Mouse (Mus musculus) CD4-positive, CD25-positive, alpha-beta regulatory T cell, adult 4 months (primary cell): ENCODE data around the gene Olfr1132. TPM values are rescaled to one million over a fixed set of nuclear protein-coding genes. Genes with fewer than 3 reads are reported as not detected.
"Not testable (repeated sequence)": the region's sequence is repeated elsewhere in the genome, so short reads cannot be mapped to it uniquely, and the experiment has no call there.

Experiments used
- ATAC-seq: one replicate; pipeline ENCODE4 v1.8.0; 2017
- polyA plus RNA-seq, 2 experiments: library from polyadenylated mRNA; unstranded; fragments of 100-300 nt; shearing (Covaris generic); gene quantifications; one replicate each; pipeline ENCODE4 v1.2.1; 2017

Gene Olfr1132
- polyA plus RNA-seq: not detected

GRCm38 (mm10) chr2:87637435-87637834 lies at the start of gene Olfr1132:
Gene Olfr1132, minus strand, starts transcription at chr2:87637535.
- ATAC-seq: no peak

GRCm38 (mm10) chr2:87673564-87673963 lies 36.2 kb upstream of the Olfr1132 start, which contains the start of gene Olfr1135:
Gene Olfr1135, minus strand, starts transcription at chr2:87673664.
- no peak for ATAC-seq

- ATAC-seq: no peak
Measured at GRCm38 (mm10) chr2:87658360-87658759, 21.0 kb upstream of the Olfr1132 start, which contains the start of gene Olfr1134. Gene Olfr1134, minus strand, starts transcription at chr2:87658460.

- no peak for ATAC-seq
Measured at GRCm38 (mm10) chr2:87647274-87647673, 9.9 kb upstream of the Olfr1132 start, which contains the start of gene Olfr1133. Gene Olfr1133, minus strand, starts transcription at chr2:87647374.

- ATAC-seq: no peak
Measured at GRCm38 (mm10) chr2:87642441-87642840, 5.1 kb upstream of the Olfr1132 start.

GRCm38 (mm10) chr2:87626804-87627203 lies 10.5 kb downstream of the Olfr1132 start, which contains the start of gene Olfr1131:
Gene Olfr1131, plus strand, starts transcription at chr2:87627104.
- no peak for ATAC-seq

- not testable (repeated sequence) for ATAC-seq
Measured at GRCm38 (mm10) chr2:87605912-87606311, 31.4 kb downstream of the Olfr1132 start, which contains the start of gene Olfr1130. Gene Olfr1130, plus strand, starts transcription at chr2:87606212.

Other genes starting within 250 kb of the Olfr1132 start
- not detected for gene Olfr1123, start 220.9 kb downstream of the Olfr1132 start, polyA plus RNA-seq
- 1 to 10 TPM in 1 of 2 experiments, not detected in 1; 3.3 TPM for gene Olfr1124, start 207.3 kb downstream of the Olfr1132 start, polyA plus RNA-seq
- gene Olfr1126, start 183.6 kb downstream of the Olfr1132 start, polyA plus RNA-seq: not detected
- not detected for gene Pramel7, start 140.4 kb downstream of the Olfr1132 start, polyA plus RNA-seq
- not detected for gene Pramel6, start 131.0 kb downstream of the Olfr1132 start, polyA plus RNA-seq
- not detected for gene Olfr153, start 105.7 kb downstream of the Olfr1132 start, polyA plus RNA-seq
- gene Olfr1128, start 92.0 kb downstream of the Olfr1132 start, polyA plus RNA-seq: not detected
- gene Olfr1129, start 63.6 kb downstream of the Olfr1132 start, polyA plus RNA-seq: not detected
- not detected for gene Olfr1130, start 31.3 kb downstream of the Olfr1132 start, polyA plus RNA-seq
- not detected for gene Olfr1131, start 10.4 kb downstream of the Olfr1132 start, polyA plus RNA-seq
- gene Olfr1133, start 9.8 kb upstream of the Olfr1132 start, polyA plus RNA-seq: not detected
- gene Olfr1134, start 20.9 kb upstream of the Olfr1132 start, polyA plus RNA-seq: not detected
- gene Olfr1135, start 36.1 kb upstream of the Olfr1132 start, polyA plus RNA-seq: not detected
- not detected for gene Olfr1136, start 56.4 kb upstream of the Olfr1132 start, polyA plus RNA-seq
- gene Olfr1137, start 75.6 kb upstream of the Olfr1132 start, polyA plus RNA-seq: not detected
- not detected for gene Olfr1138, start 102.4 kb upstream of the Olfr1132 start, polyA plus RNA-seq
- gene Olfr1140, start 106.2 kb upstream of the Olfr1132 start, polyA plus RNA-seq: not detected
- not detected for gene Olfr1141, start 116.5 kb upstream of the Olfr1132 start, polyA plus RNA-seq
- not detected for gene Olfr152, start 141.9 kb upstream of the Olfr1132 start, polyA plus RNA-seq
- not detected for gene Olfr1143, start 163.1 kb upstream of the Olfr1132 start, polyA plus RNA-seq
- not detected for gene Olfr1145, start 172.3 kb upstream of the Olfr1132 start, polyA plus RNA-seq
- not detected for gene Olfr1148, start 193.0 kb upstream of the Olfr1132 start, polyA plus RNA-seq
- gene Olfr1150-ps1, start 206.5 kb upstream of the Olfr1132 start, polyA plus RNA-seq: not detected
- not detected for gene Olfr1151, start 218.3 kb upstream of the Olfr1132 start, polyA plus RNA-seq
- under 1 TPM in 1 of 2 experiments, not detected in 1; 0.08 TPM for gene Olfr1152, start 229.0 kb upstream of the Olfr1132 start, polyA plus RNA-seq